Mouse (Mus musculus): ENCODE measurements at regions not wholly inside any gene's neighbourhood (a gene's known extent, or its start where the extent isn't known, plus 50 kb on each side); places are given as distances from the start of the nearest gene placed in this dataset.

DNA sequence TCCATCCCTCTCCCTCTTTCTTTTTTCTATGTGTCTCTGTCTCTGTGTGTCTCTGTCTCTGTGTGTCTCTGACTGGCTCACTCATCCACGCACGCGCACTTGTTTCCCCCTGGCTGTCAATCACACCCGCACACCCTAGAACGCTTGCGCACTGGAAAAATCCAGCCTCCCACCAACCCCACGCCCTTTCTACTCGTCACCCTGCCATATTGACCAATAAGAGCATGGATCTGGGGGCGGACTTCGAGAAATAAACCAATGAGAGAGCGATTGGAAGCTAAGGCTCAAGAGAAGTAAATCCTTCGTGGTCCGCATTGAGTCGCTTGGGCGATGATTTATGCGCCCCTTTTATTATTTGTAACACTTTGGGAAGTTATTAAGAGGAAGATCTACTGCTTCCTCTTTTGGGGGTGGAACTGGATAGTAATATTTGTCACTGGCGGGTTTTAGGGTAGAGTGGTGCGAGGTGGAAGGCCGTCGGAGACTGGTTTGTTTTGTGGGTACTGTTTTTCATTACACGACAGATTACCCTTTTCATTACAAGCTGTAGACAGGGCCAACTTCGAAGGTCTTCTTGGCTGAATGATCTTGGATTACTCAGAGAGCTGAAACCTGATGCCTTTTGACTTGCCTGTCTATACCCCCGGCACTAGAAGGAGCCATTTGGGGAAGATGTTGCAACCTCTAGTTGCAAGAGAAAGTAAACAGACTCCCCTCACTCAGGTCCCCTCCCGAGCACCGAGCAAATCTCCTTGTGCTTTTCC, 259.4 kb upstream of the Nfe2l3 start:
- in situ Hi-C loops (cut with MboI; ENCODE audit: low pct_unique_long_range_greater_than_20kb in 1 of 2, low sequenced_read_pairs in 2 of 2, unreplicated experiment in 1 of 2), result loop anchor here (5.0 to 25.0 kb wide), 4 partner anchors 236 to 486 kb away; no protein-coding TSS in a partner anchor

DNA sequence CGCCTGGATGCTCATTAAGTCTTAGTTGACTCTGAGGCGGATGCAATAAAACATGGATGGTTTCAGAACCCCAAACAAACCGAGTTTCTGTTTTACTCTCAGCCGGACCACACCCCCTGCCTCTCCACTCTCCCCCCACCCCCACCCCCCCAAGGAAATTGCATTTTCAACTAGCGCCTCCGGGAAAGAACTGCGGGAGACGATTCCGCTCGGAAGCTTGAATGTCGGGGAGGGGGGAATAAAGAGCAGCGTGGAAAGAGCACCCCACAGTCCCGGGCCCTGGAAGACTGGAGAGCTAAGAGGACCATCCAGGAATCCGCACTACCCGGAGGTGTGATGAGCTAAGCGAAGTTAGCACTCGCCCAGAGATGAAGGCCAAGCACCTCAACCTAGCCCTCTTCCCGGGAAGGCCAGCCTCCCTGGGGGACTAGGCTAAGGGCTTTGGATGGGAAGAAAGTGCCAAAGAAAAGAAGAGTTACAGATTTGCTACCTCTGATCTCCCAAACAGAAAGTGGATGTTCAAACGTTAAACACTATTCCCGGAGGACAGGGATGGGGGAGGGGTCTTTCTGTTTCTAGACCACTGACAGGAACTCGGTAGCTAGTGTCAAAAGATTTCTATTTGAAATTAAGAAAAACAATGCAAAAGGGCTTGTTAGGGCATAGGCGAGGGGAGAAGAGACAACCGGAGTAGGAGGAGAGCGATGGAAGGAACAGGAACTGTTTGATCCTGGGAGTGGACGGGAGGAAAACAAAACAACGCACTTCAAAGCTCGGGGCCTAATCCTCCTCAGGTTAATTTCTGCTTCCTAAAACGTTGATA, 258.6 kb upstream of the Nfe2l3 start:
- in situ Hi-C loops (cut with MboI; ENCODE audit: low pct_unique_long_range_greater_than_20kb in 1 of 2, low sequenced_read_pairs in 2 of 2, unreplicated experiment in 1 of 2), result loop anchor here (5.0 to 25.0 kb wide), 4 partner anchors 237 to 487 kb away; no protein-coding TSS in a partner anchor

DNA sequence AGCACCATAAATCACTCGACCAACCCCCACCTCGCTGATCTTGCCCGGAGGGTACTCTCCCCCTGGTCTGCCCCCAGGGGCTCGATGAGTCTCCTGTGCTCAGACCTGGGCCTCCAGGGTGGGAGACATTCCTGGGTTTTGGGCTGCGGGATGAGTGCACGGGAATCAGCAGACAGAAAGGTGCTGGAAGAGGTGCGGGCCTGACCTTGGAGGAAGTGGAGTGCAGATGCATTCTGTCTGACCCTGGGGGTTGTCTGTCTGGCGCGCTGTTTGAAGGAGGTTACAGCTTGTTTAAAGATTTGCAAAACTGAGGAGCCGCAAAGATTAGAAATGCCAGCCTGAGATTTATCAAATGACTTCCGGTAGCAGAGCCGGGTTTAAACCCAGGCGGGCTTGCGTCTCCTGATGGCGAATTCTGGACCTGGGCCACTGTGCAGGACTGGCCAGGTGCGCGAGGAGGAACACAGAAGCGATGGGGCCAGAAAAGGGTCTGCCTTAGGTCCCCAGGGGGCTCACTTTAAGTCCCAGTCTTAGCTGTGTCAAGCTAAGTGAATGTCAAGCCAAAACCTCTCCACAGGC, 257.9 kb upstream of the Nfe2l3 start:
- in situ Hi-C loops (cut with MboI; ENCODE audit: low pct_unique_long_range_greater_than_20kb in 1 of 2, low sequenced_read_pairs in 2 of 2, unreplicated experiment in 1 of 2), result loop anchor here (5.0 to 25.0 kb wide), 7 partner anchors 237 to 1063 kb away; partner anchors contain the start of genes Gm28308 (in 1 of the 2), Hoxa10 (in 1 of the 2), Hoxa11 (in 1 of the 2) and Hoxa3 (in 1 of the 2)

DNA sequence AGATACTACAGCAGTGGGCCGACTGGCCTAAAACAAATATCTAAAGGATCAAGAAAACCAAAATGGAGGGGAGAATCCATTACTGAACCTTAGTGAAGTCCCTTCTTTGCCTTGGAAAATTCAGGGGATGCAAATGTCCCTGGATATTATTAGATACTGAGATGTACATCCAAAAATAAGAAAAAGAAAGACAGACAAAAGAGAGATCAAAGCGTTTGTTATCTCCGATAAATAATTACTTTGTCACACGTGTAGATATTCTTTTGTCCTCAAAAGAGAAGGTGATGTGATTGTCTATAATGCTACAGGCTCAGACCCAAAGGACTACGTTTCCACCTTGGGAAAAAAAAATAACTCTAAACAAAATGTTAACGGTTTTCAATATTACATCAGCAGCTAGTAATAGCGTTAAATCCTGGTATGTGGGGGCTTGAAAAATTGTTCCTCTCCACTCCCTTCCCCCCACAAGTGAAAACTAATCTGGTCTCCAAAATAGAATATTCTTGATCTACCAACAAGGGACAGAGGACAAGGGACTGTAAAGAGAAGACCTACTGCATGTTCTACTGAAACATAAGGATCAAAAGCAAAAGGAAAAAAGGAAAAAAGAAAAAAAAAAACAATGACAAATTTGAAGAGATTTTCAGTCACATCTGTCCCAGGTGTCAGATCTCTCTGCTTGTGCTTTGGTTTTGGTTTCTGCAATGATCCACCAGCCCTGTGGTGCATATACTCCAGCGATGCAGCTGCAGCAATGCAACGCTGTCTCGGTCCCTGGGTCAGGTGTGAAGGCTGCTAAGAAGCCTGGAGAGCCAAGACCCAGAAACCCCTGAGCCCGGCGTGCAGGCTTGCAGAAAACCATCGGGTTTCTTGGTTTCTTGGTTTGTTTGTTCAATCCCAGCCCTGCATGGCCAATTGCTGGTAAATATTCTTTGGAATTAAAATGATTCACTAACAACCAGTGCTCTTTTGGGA, 256.6 kb upstream of the Nfe2l3 start:
- in situ Hi-C loops (cut with MboI; ENCODE audit: low pct_unique_long_range_greater_than_20kb in 1 of 2, low sequenced_read_pairs in 2 of 2, unreplicated experiment in 1 of 2), result loop anchor here (10.0 to 25.0 kb wide), 4 partner anchors 361 to 1061 kb away; partner anchors contain the start of genes Gm28308 (in 1 of the 2), Hoxa10 (in 1 of the 2), Hoxa11 (in 1 of the 2) and Hoxa3 (in 1 of the 2)

DNA sequence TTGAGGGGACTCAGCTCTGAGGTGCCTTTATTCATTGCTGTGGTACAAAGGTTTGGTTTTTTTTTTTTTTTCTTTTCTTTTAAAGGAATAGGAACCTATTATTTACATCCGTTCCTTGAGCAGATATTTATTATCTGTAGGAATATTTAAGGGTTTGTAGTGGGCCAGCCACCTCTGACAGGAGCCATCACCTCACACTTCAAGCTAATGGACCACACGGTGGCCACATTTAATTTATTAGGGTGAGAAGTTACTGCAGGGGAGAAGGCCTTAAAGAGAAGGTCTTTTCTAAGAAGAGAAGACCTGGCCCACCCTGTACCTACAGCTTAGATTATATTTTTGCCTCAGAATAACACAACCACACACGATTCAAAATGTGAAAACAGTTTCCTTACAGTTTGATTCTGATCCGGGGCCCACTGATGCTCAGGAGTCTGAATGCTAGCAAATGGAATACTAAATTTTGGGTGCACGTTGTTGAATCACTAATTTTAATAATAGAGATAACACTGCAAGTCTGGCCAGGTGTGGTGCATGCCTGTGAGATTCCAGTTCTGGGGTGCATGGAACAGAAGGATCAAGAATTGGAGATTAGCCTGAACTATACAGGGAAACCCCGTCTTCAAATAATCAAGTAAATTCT, 255.6 kb upstream of the Nfe2l3 start:
- in situ Hi-C loops (cut with MboI; ENCODE audit: low pct_unique_long_range_greater_than_20kb in 1 of 2, low sequenced_read_pairs in 2 of 2, unreplicated experiment in 1 of 2), result loop anchor here (10.0 to 25.0 kb wide), 4 partner anchors 362 to 1060 kb away; partner anchors contain the start of genes Gm28308 (in 1 of the 2), Hoxa10 (in 1 of the 2), Hoxa11 (in 1 of the 2) and Hoxa3 (in 1 of the 2)

DNA sequence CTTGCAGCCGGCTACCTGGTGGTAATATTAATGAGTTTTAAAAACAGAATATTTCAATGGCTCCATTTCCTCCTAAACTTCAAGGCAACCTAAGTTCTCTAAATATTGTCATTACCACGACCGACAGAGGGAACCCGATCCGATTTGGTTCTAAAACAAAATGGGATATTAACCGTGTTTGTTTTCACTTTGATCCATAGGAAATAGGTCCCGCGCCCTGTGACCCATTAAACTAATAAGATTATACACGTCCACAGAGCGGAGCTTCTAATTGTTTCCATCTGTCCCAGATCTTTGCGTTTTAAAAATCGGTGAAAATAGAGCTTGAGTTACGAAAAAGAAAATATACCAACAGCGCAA, 254.8 kb upstream of the Nfe2l3 start:
- in situ Hi-C loops (cut with MboI; ENCODE audit: low pct_unique_long_range_greater_than_20kb in 1 of 2, low sequenced_read_pairs in 2 of 2, unreplicated experiment in 1 of 2), result loop anchor here (10.0 to 25.0 kb wide), 4 partner anchors 363 to 1060 kb away; partner anchors contain the start of genes Gm28308 (in 1 of the 2), Hoxa10 (in 1 of the 2), Hoxa11 (in 1 of the 2) and Hoxa3 (in 1 of the 2)

DNA sequence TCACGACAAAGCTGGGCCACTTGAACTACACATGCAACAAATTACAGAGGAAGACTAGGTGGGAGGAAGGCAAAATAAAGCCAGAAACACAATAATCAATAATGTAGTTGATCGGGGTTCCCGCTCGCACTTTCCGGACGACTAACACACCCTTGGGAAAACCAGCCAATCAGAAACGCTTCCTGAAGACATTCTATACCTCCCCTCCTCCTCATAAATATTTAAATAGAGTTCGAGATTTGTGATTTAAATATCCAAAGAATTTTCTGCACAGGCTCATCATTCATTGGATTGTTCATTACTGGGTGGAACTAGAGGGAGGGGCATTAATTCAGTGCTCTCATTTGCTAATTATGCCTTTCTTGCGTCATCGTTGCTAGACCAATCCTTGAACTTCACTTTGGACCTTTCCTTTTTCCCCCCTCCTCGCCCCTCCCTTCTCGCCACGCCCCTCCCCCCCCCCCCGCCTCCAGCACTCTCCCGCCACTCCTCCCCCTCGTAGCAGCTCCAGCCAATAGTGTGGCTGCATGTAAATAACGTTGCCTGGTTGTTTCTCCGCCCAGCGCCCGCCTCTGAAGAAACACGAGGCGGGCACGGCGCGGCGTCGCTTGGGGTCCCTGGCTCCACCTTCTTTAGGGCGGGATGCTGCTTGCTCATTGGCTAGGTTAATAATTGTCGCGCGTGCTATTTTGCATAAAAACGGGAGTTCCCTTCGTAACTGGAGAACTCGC, 254.2 kb upstream of the Nfe2l3 start:
- in situ Hi-C loops (cut with MboI; ENCODE audit: low pct_unique_long_range_greater_than_20kb in 1 of 2, low sequenced_read_pairs in 2 of 2, unreplicated experiment in 1 of 2), result loop anchor here (10.0 to 25.0 kb wide), 4 partner anchors 363 to 1059 kb away; partner anchors contain the start of genes Gm28308 (in 1 of the 2), Hoxa10 (in 1 of the 2), Hoxa11 (in 1 of the 2) and Hoxa3 (in 1 of the 2)

DNA sequence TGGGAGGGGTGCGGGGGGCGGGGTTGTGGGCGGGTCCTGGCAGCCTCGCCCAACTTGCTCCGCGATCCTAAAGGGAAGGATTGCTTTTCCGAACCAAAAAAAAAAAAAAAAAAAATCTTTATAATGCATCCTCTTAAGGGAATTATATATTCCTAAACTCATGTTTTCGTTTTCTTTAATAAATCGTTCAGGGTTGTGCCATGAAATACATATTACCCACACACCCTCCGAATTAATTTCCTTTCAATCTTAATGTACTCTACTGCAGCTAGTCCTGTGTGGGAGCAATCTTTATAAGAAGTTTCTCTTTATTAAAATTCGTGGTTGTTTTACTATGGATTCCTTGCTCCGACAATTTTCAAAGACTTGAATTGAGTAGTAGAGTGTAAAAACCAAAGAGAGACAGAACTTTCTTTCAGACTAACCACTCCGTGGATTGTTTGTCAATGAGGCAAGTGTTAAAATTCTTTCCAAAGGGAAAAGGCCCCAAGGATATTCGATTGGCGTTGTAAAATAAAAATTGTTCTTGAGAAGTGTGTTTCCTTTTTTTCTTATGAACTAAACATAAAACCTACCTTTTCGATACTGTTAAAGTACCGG, 253.6 kb upstream of the Nfe2l3 start:
- in situ Hi-C loops (cut with MboI; ENCODE audit: low pct_unique_long_range_greater_than_20kb in 1 of 2, low sequenced_read_pairs in 2 of 2, unreplicated experiment in 1 of 2), result loop anchor here (10.0 to 25.0 kb wide), 4 partner anchors 364 to 1058 kb away; partner anchors contain the start of genes Gm28308 (in 1 of the 2), Hoxa10 (in 1 of the 2), Hoxa11 (in 1 of the 2) and Hoxa3 (in 1 of the 2)

DNA sequence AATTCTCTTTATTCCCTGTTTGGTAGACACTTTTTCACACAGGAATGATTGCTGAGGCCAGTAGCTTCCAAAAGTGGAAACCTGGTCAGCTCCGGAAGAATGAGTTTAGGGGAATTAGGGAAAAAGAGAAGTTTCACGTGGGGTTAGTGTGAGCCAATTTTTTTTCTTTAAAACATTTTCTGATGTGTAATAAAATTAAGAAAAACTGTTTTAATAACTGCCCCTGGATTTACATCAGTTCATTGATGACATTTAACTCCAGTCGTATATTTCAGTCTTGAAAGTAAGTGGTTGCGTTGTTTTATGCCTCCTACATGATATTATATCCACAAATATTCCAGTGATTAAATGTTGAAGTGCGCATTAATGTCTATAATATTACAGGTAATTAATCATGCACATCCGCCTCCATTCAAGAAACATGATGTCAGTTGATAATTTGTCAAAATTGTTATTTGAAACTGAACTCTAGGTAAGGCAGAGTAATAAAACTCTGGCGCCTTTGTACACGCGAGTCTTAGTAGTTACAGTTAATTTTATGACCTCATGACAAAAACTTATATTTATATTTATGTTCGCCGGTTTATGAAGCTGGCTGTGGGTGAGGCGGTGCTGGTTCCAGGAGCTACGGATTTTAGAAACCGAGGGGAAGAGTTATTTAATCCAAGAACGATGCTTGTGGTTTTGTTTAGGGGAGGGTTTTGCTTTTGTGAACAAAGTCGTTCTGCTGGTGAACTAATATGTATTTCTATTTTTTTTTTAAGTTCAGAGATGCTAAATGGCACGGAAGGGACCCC, 252.5 kb upstream of the Nfe2l3 start:
- in situ Hi-C loops (cut with MboI; ENCODE audit: low pct_unique_long_range_greater_than_20kb in 1 of 2, low sequenced_read_pairs in 2 of 2, unreplicated experiment in 1 of 2), result loop anchor here (10.0 to 25.0 kb wide), 4 partner anchors 365 to 1057 kb away; partner anchors contain the start of genes Gm28308 (in 1 of the 2), Hoxa10 (in 1 of the 2), Hoxa11 (in 1 of the 2) and Hoxa3 (in 1 of the 2)

DNA sequence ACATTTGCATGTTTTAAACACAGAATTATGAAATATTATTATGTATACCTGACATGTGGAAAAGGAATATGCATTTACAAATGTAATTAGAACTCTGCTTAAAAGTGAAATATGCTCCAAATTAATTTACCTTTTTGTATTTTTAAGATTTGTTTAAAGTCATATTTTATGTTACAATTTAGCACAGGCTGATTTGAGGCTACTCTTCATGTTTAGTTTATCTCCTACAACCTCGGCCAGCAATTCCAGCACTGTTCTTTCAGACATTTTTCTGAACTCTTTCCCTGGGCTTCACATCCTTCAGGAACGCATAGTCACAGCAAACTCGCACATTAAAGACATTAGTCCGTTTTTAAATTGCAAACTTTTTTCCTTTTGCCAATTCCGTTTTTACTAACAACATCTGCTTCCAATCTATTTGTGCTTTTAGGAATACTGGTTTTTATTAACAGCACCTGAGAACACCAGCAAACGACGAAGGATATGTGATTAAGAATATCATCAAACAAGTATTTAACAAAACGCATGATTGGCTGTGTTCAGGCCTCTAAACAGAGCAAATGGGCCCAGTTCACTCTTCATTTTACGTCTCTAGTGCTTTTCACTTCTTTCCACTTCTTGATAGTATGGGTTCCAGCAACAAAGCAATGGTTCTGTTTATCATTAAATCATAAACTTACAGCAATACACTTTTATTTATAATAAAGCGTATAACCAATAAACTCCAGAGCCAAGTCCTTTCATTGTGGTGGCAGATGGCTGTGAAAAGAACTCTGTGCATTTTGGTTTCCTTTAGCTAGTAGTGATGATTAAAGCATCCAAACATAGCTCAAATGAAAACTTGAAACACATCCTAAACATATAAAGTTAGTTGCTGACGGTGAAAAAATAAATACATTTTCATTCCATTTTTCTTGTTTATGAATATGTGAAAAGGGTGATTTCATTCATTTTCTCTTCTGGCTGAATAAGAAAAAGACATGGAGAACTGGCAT, 251.3 kb upstream of the Nfe2l3 start:
- in situ Hi-C loops (cut with MboI; ENCODE audit: low pct_unique_long_range_greater_than_20kb in 1 of 2, low sequenced_read_pairs in 2 of 2, unreplicated experiment in 1 of 2), result loop anchor here (25.0 kb wide), 3 partner anchors 856 to 1056 kb away; partner anchors contain the start of genes Gm28308 (in 1 of the 2), Hoxa10 (in 1 of the 2), Hoxa11 (in 1 of the 2) and Hoxa3 (in 1 of the 2)

DNA sequence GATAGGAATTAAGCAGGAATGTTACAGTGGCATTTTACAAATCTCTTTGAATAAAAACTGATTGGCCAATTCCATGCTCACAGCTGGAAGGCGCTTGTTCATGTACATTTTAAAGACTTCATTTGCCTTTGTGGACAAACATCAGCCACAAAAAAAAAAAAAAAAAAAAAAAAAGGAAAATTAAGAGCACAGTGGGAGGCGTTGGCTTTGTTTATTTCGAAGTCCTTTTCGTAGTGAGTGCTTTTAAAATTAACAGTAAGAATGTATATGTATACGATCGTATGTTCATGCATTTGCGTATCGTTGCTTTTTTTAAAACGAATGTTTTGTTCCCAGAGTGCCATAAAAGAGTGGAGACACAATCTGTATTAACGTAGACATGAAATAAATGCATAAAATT, 250.6 kb upstream of the Nfe2l3 start:
- in situ Hi-C loops (cut with MboI; ENCODE audit: low pct_unique_long_range_greater_than_20kb in 1 of 2, low sequenced_read_pairs in 2 of 2, unreplicated experiment in 1 of 2), result loop anchor here (25.0 kb wide), 3 partner anchors 855 to 1055 kb away; partner anchors contain the start of genes Gm28308 (in 1 of the 2), Hoxa10 (in 1 of the 2), Hoxa11 (in 1 of the 2) and Hoxa3 (in 1 of the 2)

DNA sequence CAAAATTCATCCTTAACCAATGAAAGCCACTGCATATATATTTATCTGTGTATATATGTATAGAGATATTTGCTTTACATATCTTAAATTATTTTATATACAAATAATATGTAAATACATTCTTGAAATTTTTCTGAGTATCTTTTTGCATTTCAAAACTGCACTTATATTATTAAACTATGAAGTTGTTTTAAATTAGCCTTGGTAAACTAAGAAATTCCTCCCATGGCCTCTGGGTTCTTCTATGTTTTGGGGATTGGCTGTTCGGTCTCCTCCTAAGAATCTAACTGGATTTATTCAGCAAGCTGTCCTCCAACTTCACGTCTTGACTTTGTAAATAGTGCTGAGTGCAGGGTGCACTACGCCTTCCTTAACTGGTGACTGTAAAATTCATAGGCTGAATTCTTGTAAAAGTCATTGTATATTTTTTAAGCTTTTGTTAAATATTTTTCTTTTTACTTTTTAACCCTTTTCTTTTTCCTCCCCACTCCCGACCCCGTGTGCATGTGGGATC, 249.6 kb upstream of the Nfe2l3 start:
- in situ Hi-C loops (cut with MboI; ENCODE audit: low pct_unique_long_range_greater_than_20kb in 1 of 2, low sequenced_read_pairs in 2 of 2, unreplicated experiment in 1 of 2), result loop anchor here (25.0 kb wide), 3 partner anchors 854 to 1054 kb away; partner anchors contain the start of genes Gm28308 (in 1 of the 2), Hoxa10 (in 1 of the 2), Hoxa11 (in 1 of the 2) and Hoxa3 (in 1 of the 2)
